Mouse (Mus musculus) MEL (cell line): ENCODE data around the gene Osbpl8.

Experiments
- CTCF ChIP-seq, 3 experiments: IDR thresholded peaks in 2 of 3; conservative IDR thresholded peaks in 1 of 3; 2 replicates each; pipeline ENCODE4 v1.5.1; 2011 to 2012; ENCODE audit warnings: low read length in 3 of 3, low read depth in 2 of 3, mild to moderate bottlenecking in 2 of 3, improper control_type of control experiment in 1 of 3, inconsistent platforms in 1 of 3, mixed read lengths in 1 of 3, moderate library complexity in 1 of 3; ENCODE audit not compliant: control insufficient read depth in 1 of 3, insufficient read depth in 1 of 3, poor library complexity in 1 of 3, severe bottlenecking in 1 of 3
- GATA1 ChIP-seq: IDR thresholded peaks from 2 replicates; pipeline ENCODE4 v1.6.1; 2011; ENCODE audit warnings: low read depth, low read length, improper control_type of control experiment
- TCF12 ChIP-seq: IDR thresholded peaks from 2 replicates; pipeline ENCODE4 v1.6.1; 2014; ENCODE audit warnings: low read depth, mild to moderate bottlenecking, inconsistent platforms, low read length, improper control_type of control experiment, moderate library complexity

DNA sequence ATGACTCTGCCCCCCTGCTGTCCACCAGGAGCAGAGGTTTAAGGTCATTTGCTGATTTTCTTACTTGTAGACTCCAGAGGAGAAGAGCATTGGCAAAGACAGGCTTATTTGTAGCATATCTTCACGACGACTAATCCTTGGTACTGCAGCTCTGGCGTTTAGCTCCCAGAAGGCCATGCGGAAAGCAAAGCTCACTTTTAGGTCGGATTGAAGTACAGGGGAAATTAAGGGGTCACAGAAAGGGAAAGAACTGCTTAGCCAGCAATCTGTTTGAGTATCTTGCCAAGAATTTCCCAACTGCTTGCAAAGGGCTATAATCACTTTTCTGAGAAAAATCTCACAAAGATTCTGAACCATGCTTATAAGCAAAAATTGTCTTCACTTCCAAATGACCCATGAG is 14.8 kb upstream of the Osbpl8 start:
- TF ChIP-seq CTCF (IDR thresholded peaks at IDR 0.05 in 2 of 3, conservative IDR thresholded peaks at IDR 0.05 in 1 of 3; ENCODE audit: control insufficient read depth in 1 of 3, insufficient read depth in 1 of 3, low read depth in 2 of 3, low read length in 3 of 3, poor library complexity in 1 of 3, severe bottlenecking in 1 of 3) (no peak), TCF12 (no peak), GATA1 (no peak)
